Mouse (Mus musculus) urinary bladder, postnatal 10 days (tissue): Measurements from ENCODE around the gene Vmn2r51.
"Not testable (repeated sequence)": the region's sequence is repeated elsewhere in the genome, so short reads cannot be mapped to it uniquely, and the experiment has no call there.

ENCODE experiments used
- DNase-seq: peaks from one replicate; pipeline ENCODE4 v3.0.0; 2022; ENCODE audit warnings: low spot score

Vmn2r51 gene

DNA sequence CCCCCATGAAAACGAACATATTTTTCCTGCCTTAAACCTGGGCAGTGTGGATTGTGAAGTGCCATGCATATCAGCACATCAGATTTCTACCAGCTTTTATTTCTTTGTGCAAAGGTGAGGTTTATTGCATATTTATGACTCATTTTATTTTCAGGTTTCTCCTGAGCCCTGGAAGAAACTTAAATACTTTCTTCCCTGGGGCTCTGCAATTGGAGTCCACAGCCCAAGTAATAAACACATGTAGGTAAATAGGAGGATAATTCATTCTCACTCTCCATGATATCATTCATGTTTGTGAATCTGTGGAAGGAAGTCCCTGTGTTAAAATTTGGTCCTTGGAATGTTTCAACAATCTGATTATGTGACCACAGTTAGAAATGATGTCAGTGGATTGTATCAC lies at the start of gene Vmn2r51:
Vmn2r51 (minus strand) TSS at position 101 of the 400 bp plus-strand sequence.
- not testable (repeated sequence) for DNase-seq

DNA sequence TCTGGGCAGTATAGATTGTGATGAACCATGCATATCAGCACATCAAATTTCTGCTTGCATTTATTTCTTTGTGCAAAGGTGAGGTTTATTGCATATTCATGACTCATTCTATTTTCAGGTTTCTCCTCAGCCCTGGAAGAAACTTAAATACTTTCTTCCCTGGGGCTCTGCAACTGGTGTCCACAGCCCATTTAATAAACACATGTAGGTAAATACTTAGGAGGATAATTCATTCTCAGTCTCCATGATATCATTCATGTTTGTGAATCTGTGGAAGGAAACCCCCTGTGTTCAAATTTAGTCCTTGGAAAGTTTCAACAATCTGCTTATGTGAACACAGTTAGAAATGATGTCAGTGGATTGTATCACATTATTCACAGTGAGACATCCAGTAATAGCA lies 52.3 kb downstream of the Vmn2r51 start, which contains the start of gene Vmn2r50:
Vmn2r50 (minus strand) TSS at position 101 of the 400 bp plus-strand sequence.
- DNase-seq, result not testable (repeated sequence)
